In the genomic region with DNA sequence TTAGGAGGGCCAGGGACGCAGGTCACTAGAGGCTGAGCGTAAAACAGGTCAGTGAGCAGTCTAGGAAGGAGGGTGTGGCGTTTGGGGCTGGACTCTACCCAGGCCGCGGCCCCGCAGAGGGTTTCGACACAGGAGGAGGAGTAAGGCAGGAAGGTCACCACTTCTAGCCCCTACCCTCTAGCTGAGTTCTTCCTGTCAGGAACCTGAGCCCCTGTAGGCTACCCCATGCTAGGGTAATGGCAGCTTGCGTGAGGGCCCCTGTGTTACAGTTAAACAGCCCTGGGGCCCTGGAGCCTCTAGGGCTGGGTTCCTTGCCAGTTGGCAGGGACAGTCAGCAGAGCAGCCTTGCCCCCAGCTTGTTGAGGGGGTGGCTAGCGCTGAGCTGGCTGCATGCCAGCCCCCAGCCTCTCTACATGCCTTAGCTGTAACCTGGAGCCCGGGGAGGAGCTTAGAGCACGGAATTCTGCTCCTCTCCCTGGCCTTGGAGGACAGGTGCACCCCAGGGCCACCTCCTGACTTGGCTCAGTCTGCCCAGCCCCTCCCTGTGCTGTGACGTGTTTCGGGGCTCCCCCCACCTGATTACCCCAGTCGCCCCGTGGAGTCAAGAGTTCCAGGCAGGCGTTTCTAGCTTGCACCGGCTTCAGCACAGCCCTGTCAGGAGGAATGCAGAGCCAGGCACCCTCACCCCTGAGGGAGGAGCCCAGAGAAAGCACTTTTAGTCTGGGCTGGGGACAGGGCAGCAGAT, we compare ENCODE assay signal across 7 mouse cellular contexts. TPM values are rescaled to one million over a fixed set of nuclear protein-coding genes. Genes with fewer than 3 reads are reported as not detected.
DNase-seq lines count a peak whose midpoint lies in the region; ATAC-seq and TF ChIP-seq lines count a peak whose summit lies in the region.

No protein-coding gene starts in this region.

- H3K9ac ChIP-seq in liver, adult 2 months (ENCODE audit: low read depth, low read length), result 0 out of 2 replicates have a peak overlapping the region, but pooled peaks have one; percentile 2
- H3K9ac ChIP-seq in midbrain, embryonic 15.5 days, result no peak overlapping the region

- peaks cover 15% of the 10 kb centered on the region; the same call in 1 of the 2 replicates for H3K79me2 ChIP-seq in liver, adult 2 months (ENCODE audit: control insufficient read depth, insufficient read depth, low read length)

- H3K27me3 ChIP-seq in heart, embryonic 10.5 days (ENCODE audit: insufficient read depth, poor library complexity, severe bottlenecking), result no peaks in the 10 kb centered on the region
- H3K27me3 ChIP-seq in liver, adult 2 months (ENCODE audit: control insufficient read depth, insufficient read depth, low read length), result no peaks in the 10 kb centered on the region
- no peaks in the 10 kb centered on the region for H3K27me3 ChIP-seq in midbrain, embryonic 15.5 days (replicated peaks)

- H3K4me2 ChIP-seq in midbrain, embryonic 15.5 days, result no peak overlapping the region

- ATAC-seq in midbrain, embryonic 15.5 days (replicated peaks), result peak; percentile 53

- no peak for TF ChIP-seq CTCF in liver, adult 2 months (IDR thresholded peaks at IDR 0.05; ENCODE audit: low read depth, low read length)

- WGBS in heart, embryonic 10.5 days, result 51% methylated on average over 17 of the region's 17 CpGs
- 13% methylated on average over 17 of the region's 17 CpGs for WGBS in liver, adult 2 months
- 69% methylated on average over 17 of the region's 17 CpGs for WGBS in midbrain, embryonic 15.5 days

- peaks cover 61% of the 10 kb centered on the region for H3K4me1 ChIP-seq in heart, embryonic 10.5 days
- H3K4me1 ChIP-seq in liver, adult 2 months (ENCODE audit: control insufficient read depth, insufficient read depth, low read length), result peaks cover 22% of the 10 kb centered on the region
- H3K4me1 ChIP-seq in midbrain, embryonic 15.5 days, result peaks cover 20% of the 10 kb centered on the region

- no peaks in the 10 kb centered on the region for H3K9me3 ChIP-seq in heart, embryonic 10.5 days
- H3K9me3 ChIP-seq in midbrain, embryonic 15.5 days, result no peaks in the 10 kb centered on the region

- H3K27ac ChIP-seq in heart, embryonic 10.5 days, result peak overlapping the region; percentile 82
- peak overlapping the region; percentile 67 for H3K27ac ChIP-seq in liver, adult 2 months (replicated peaks; ENCODE audit: insufficient read depth, low read depth, low read length)
- no peak overlapping the region for H3K27ac ChIP-seq in midbrain, embryonic 15.5 days

- peak; percentile 75 for DNase-seq in adrenal gland, adult 8-10 months
- DNase-seq in cerebellum, postnatal 10 days, result peak; percentile 82 to 88
- no peak for DNase-seq in heart, embryonic 10.5 days (ENCODE audit: low spot score)
- peak; percentile 91 for DNase-seq in kidney, adult 9 months
- DNase-seq in liver, adult 2 months (ENCODE audit: extremely low read depth, low read depth, low spot score), result peak; percentile 88
- peak; percentile 83 for DNase-seq in testis, postnatal 14 days (ENCODE audit: low spot score)

- TF ChIP-seq POLR2A in liver, adult 2 months (IDR thresholded peaks at IDR 0.05; ENCODE audit: extremely low read depth, insufficient read depth, low read length), result no peak

- H3K36me3 ChIP-seq in heart, embryonic 10.5 days, result peaks cover 42% of the 10 kb centered on the region
- peaks cover 8% of the 10 kb centered on the region; the same call in 1 of the 2 replicates for H3K36me3 ChIP-seq in liver, adult 2 months (ENCODE audit: control insufficient read depth, insufficient read depth, low read length)
- H3K36me3 ChIP-seq in midbrain, embryonic 15.5 days (replicated peaks), result no peaks in the 10 kb centered on the region; the same call in 1 of the 2 replicates

- peak overlapping the region; percentile 31 for H3K4me3 ChIP-seq in heart, embryonic 10.5 days
- H3K4me3 ChIP-seq in liver, adult 2 months (ENCODE audit: insufficient read depth, low read depth, low read length), result no peak overlapping the region
- H3K4me3 ChIP-seq in midbrain, embryonic 15.5 days, result no peak overlapping the region

RNA-seq across cellular contexts. Expression of gene Rplp0, which starts 15.6 kb away (rescaled TPM):
- total RNA-seq in adrenal gland, adult 8-10 months (2022), result 100 to 1,000 TPM; 682 to 769 (median 720) TPM
- polyA plus RNA-seq in heart, embryonic 10.5 days (2016; fragmentation: Nextera tagmentation; extraction: Ambion mirVana), result 1,223 and 1,345 TPM in 2 replicates
- 709 and 835 TPM in 2 replicates for total RNA-seq in liver, adult 2 months (2014; rRNA removed)
- 607 and 623 TPM in 2 replicates for polyA plus RNA-seq in liver, adult 2 months (2012; rRNA removed)
- polyA plus RNA-seq in midbrain, embryonic 15.5 days (2015; fragmentation: Nextera tagmentation; extraction: Ambion mirVana), result 811 and 847 TPM in 2 replicates

RNA-seq across cellular contexts. Expression of gene Gcn1l1, which starts 21.4 kb away (rescaled TPM):
- total RNA-seq in adrenal gland, adult 8-10 months (2022), result 10 to 100 TPM; 69.2 to 98.2 (median 77.7) TPM
- polyA plus RNA-seq in heart, embryonic 10.5 days (2016; fragmentation: Nextera tagmentation; extraction: Ambion mirVana), result 47.8 and 49.8 TPM in 2 replicates
- 14.8 and 18.3 TPM in 2 replicates for total RNA-seq in liver, adult 2 months (2014; rRNA removed)
- 23.2 and 28.8 TPM in 2 replicates for polyA plus RNA-seq in liver, adult 2 months (2012; rRNA removed)
- polyA plus RNA-seq in midbrain, embryonic 15.5 days (2015; fragmentation: Nextera tagmentation; extraction: Ambion mirVana), result 48.3 and 53.4 TPM in 2 replicates

RNA-seq across cellular contexts. Expression of gene Pxn, which starts 37.2 kb away (rescaled TPM):
- total RNA-seq in adrenal gland, adult 8-10 months (2022), result 10 to 100 TPM; 32.1 to 64.5 (median 44.8) TPM
- polyA plus RNA-seq in heart, embryonic 10.5 days (2016; fragmentation: Nextera tagmentation; extraction: Ambion mirVana), result 30.3 and 31.9 TPM in 2 replicates
- total RNA-seq in liver, adult 2 months (2014; rRNA removed), result 10.5 and 15.2 TPM in 2 replicates
- polyA plus RNA-seq in liver, adult 2 months (2012; rRNA removed), result 33.6 and 40.2 TPM in 2 replicates
- polyA plus RNA-seq in midbrain, embryonic 15.5 days (2015; fragmentation: Nextera tagmentation; extraction: Ambion mirVana), result 20.4 and 20.9 TPM in 2 replicates

RNA-seq across cellular contexts. Expression of gene Sirt4, which starts 59.2 kb away (rescaled TPM):
- total RNA-seq in adrenal gland, adult 8-10 months (2022), result 10 to 100 TPM; 24.6 to 53.8 (median 41.2) TPM
- polyA plus RNA-seq in heart, embryonic 10.5 days (2016; fragmentation: Nextera tagmentation; extraction: Ambion mirVana), result 18.7 and 19.0 TPM in 2 replicates
- 11.5 and 15.0 TPM in 2 replicates for total RNA-seq in liver, adult 2 months (2014; rRNA removed)
- 26.1 and 26.6 TPM in 2 replicates for polyA plus RNA-seq in liver, adult 2 months (2012; rRNA removed)
- 31.6 and 32.6 TPM in 2 replicates for polyA plus RNA-seq in midbrain, embryonic 15.5 days (2015; fragmentation: Nextera tagmentation; extraction: Ambion mirVana)
